Mouse (Mus musculus): ENCODE data around the gene Vipas39.
"Not testable (repeated sequence)": the region's sequence is repeated elsewhere in the genome, so short reads cannot be mapped to it uniquely, and the experiment has no call there.

Vipas39 gene

DNA sequence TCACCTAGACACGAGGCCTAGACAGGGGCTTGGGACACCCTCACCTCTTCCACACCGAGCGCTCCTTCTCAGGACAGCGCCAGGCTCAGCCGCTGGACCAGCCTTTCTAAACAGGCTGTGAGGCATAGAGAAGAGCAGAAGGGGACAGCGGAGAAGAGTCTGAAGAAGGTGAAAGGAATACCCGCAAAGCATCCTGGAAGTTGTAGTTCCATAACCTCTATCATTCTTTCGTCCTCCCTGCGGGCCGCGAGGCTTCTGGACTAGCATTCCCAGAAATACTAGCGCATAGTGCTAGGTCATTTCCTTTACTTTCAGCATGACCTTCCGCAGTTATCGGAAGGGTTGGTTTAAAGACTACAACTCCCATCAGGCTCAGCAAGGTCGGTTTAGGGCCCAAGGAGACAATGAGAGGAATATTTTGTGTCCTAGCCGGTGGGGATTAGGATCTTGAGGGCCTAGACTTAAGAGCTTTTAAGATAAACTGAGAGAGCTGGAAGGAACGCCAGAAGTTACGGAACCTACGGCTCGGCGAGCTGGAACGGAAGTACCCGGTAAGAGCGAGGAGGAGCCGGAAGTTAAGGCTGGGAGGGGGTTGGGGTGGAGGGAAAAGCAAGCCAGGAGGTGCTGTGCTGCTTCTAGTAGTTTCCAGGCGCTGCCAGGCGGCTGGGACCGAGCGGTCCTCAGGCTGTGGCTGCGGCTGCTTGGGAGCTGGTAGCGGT lies at the start of gene Vipas39, which contains the start of gene Ahsa1:
Vipas39 (minus strand) TSS at position 149 of the 719 bp plus-strand sequence.
Ahsa1 (plus strand) TSS at position 372 of the 719 bp plus-strand sequence.
- DNase-seq (ENCODE audit: low read depth), result peak; percentile 95

DNA sequence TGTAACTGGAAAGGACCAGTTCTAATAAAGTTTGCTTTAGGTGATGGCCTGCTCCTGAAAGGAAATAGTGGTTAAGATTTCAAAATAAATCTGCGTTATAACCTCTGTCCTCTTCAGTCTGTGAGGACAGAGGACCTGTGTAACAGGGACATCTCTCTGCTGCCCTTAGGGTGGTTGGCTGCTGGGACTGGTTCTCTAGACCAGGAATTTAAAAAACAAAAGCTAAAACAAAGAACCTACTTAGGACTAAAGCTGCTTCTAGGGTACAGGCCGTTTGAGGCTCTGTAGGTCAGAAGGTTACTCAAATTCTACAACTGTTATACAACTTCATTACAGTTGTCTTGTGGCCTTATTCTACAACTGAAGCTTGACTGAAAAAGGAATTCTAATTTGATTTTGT lies 47.0 kb upstream of the Vipas39 start:
- DNase-seq (ENCODE audit: low read depth), result no peak

GRCm38 (mm10) chr12:87306584-87306844 lies 40.5 kb upstream of the Vipas39 start:
- not testable (repeated sequence) for DNase-seq (ENCODE audit: low read depth)

GRCm38 (mm10) chr12:87305767-87306583 lies 39.9 kb upstream of the Vipas39 start:
- DNase-seq (ENCODE audit: low read depth), result no peak

GRCm38 (mm10) chr12:87301189-87301588 lies 35.1 kb upstream of the Vipas39 start:
- DNase-seq (ENCODE audit: low read depth), result no peak

GRCm38 (mm10) chr12:87300441-87300690 lies 34.3 kb upstream of the Vipas39 start:
- no peak for DNase-seq (ENCODE audit: low read depth)

GRCm38 (mm10) chr12:87299657-87300440 lies 33.8 kb upstream of the Vipas39 start, which contains the start of gene Ism2:
TSS of gene Ism2 (minus strand) at chr12:87299705.
- no peak for DNase-seq (ENCODE audit: low read depth)

- no peak for DNase-seq (ENCODE audit: low read depth)
Observed at GRCm38 (mm10) chr12:87299037-87299656, 33.1 kb upstream of the Vipas39 start.

DNA sequence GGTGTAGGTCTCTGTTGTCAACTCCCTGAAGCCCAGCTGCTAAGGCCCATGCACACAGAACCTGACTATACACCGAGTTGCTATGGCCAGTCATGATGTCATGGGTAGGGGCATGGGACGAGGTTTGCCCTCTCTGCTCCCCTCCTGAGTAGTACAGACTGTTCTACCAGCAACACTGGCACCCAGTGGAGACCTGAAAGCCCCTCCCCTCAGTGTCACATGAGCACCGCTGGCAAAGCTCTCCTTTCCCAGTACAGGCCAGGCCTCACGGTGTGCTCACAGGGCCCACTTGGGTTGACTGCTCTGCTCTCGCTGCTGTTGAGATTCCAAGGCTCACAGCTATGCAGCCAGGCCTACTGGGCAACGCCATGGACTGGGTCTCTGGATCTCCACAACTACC lies 27.9 kb upstream of the Vipas39 start:
- DNase-seq (ENCODE audit: low read depth), result no peak

DNA sequence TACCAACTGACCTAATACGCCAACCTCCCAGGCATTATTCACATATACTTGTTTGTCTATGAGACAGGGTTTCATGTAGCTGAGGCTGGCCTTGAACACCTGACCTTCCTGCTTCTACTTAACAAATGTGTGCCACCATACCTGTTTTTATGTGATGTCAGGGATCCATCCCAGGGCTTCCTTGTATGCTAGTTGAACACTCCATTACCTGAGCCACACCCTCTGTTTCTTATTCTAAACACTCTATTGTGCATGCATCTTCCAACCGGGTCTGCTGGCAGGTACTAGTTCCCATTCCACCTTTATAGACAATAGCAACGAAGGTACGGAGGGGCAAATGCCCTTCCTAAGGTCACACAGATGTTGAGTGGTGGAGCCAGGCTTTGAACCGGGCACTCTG lies 23.0 kb upstream of the Vipas39 start:
- no peak for DNase-seq (ENCODE audit: low read depth)

DNA sequence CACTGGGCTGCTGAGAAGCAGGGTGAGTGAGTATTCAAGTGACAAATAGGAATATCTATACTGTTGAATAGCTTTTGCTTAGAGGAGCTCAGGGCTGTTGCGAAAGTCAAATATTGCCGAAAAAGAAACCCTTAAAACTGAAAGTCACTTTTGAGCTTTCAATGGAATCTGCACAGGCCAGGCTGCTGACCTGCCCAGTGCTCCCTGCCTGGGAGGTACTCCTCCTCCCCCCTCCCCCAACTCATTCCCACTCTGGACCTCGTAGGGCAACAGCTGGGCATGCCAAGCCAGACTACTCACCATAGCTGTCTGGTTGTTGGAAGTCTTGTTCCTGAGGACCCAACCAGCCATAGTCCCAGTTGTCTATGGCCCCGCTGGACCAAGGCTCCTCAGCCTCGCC lies 18.7 kb upstream of the Vipas39 start:
- no peak for DNase-seq (ENCODE audit: low read depth)

DNA sequence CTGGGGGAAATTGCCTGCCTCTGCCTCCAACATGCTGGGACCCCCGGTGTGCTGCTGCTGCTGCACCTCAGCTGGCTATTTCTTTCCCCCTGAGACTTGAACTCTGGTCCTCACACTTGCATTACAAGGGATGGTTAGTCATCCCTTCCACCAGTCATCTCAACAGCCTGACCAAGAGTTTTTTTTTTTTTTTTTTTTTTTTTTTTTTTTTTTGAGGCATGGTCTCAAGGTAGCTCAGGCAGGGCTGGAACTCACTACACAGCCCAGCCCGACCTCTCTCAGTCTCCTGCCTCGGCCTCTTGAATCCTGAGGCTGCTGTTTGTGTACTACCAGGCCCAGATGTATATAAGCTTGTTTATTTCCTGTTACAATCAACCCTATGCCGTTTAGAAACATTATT lies 18.2 kb upstream of the Vipas39 start:
- no peak for DNase-seq (ENCODE audit: low read depth)

- no peak for DNase-seq (ENCODE audit: low read depth)
Observed at GRCm38 (mm10) chr12:87283706-87284105, 17.6 kb upstream of the Vipas39 start.

DNA sequence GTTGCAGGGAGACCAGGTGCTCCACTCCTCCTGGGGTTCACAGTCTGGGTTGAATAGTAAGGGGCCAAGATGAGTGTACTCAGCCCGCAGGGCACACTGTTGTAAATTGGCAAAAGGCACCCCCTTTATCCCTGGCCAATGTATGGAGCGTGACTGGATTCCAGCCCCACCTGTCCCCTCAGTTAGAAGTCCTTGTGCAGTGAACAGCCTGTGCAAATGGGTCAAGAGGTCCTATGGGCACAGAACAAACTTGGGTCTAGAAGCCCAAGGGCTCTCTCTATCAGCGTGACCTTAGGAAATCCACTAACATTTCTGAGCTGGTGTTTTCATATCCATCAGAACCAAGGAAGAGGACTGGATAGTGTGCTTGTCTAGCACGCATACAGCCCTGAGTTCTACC lies 16.7 kb upstream of the Vipas39 start:
- no peak for DNase-seq (ENCODE audit: low read depth)

GRCm38 (mm10) chr12:87281766-87282165 lies 15.7 kb upstream of the Vipas39 start:
- DNase-seq (ENCODE audit: low read depth), result no peak

DNA sequence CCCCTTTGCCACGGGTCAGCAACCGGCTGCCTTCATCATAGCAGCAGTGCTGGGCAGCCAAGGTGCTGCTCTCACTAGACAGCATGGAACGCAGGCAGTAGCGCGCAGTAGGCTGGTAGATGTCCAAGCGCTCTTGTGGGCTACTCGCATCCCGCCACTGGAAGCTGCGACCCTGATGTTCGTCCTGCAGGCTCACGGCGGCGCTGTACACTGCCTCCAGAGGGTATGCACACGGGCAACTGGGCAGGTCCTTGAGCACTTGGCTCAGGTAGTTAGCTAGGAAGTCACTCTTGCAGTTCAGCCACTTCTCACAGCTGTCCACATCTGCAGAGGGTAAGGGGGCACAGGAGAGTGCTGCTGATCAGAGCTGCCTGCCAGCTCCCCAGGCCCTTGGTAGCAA lies 13.8 kb upstream of the Vipas39 start:
- DNase-seq (ENCODE audit: low read depth), result no peak

DNA sequence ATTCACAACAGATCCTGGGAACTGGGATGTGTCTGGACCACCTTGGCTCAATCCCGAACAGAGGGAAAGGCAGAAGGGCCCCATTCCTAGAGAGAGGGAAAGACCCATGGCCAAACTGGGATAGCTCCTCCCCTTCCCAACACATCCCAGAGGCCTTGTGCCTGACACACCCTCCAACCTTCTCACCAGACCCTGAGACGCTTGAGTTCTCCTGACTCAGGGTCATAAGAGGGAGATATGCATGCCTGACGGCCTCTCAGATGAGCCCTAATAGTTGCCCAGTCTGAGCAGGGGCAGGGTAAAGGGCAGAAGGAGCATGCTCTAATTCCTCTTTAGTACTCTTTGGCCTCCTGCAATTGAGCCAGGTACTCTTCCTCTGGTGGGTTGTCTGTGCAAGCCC lies 13.3 kb upstream of the Vipas39 start:
- DNase-seq (ENCODE audit: low read depth), result no peak

DNA sequence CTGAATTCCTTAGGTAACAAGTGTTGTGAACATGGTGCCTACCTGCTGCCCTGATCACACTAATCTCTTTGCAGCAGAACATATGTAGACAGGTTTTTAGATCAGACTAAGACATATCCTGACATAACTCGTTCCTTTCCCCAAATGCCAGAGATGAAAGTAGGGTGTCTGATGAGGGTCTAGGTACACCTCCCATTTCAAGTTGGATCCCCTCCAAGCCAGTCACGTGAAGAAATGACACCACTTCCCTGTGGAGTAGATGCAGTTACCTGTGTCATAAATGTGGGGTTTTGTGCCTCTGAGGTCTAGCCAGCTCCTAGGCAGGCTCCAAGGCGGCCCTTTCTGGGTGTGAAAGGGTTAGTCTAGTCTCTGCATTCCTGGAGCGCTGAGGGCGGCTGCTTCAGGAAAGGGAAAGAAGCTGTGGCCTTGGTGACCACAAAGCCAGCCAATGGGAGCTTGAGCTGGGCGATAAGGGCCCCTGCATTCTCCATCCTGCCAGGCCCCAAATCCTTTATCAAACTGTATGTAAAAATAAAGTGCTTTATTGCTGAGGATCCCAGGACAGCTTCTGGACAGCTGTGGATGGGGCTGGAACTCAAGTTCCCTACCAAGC lies 12.2 kb upstream of the Vipas39 start:
- no peak for DNase-seq (ENCODE audit: low read depth)

- DNase-seq (ENCODE audit: low read depth), result not testable (repeated sequence)
Observed at GRCm38 (mm10) chr12:87277251-87277650, 11.2 kb upstream of the Vipas39 start.

DNA sequence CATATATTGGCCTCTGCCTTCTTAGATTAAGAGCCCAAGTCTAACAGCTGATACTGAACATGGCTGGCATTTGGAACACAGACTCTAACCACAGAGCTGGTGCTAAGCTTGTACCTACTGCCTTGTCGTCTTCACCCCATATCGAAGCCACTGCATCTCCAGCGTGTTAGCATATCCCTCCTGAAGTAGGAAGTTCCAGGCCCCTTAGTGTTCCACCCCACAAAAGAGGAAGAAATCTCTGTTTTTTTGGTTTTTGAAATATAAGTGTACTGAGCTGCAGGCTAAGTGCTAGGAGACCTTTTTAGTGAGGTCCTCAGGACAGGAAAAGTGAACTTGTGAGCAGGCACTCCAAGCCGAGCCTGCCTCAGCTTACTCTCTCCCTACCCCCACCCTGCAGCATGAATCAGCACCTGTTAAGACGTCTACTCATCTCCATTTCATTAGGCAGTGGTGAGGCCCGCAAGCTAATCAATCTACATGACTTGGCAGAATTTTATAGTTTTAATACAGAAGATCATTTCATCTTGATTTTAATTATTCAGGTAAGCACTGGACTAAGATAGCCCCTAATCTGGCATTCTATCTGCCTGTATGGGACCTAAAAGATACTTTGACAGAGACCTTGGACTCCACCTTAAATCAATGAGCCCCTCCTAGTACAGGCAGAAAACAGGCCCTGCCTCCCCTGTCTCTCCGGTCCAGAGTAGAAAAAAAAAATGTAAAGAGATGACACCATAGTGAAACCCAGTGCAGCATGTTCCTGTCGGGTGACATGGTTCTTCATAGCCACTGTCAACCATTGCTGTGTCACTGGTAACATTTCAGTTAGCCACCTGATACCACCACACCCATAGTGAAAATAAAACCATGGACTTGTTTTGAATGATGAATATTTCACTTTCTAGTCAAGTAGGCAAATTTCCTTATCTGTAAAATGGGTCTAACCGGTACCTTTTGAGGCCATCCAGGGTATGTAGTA lies 9.1 kb upstream of the Vipas39 start:
- no peak for DNase-seq (ENCODE audit: low read depth)

- DNase-seq (ENCODE audit: low read depth), result peak; percentile 64
Observed at GRCm38 (mm10) chr12:87267682-87268081, 1.6 kb upstream of the Vipas39 start.

All from c-Kit-positive CD71-positive TER-119-negative erythroid progenitor cells, embryonic 14.5 days (primary cell).